In genomic region chr5:28318671-28319070, GRCm38 (mm10) we compare ENCODE assay signal across 7 mouse cellular contexts. TPM values are rescaled to one million over a fixed set of nuclear protein-coding genes. Genes with fewer than 3 reads are reported as not detected.
A peak's percentile ranks its signal among the peaks of the same experiment; 100 is the strongest.
DNase-seq lines count a peak whose midpoint lies in the region; ATAC-seq lines count a peak whose summit lies in the region.

No protein-coding gene starts in this region.

- ATAC-seq in lung, embryonic 16.5 days (ENCODE audit: low read depth), result no peak
- ATAC-seq in embryonic facial prominence, embryonic 14.5 days (ENCODE audit: low read depth), result no peak
- ATAC-seq in limb, embryonic 12.5 days (ENCODE audit: insufficient number of reproducible peaks, insufficient read depth, low FRiP score, low TSS enrichment, low read depth), result no peak
- ATAC-seq in stomach, embryonic 15.5 days (ENCODE audit: insufficient read depth, low FRiP score, low read depth), result no peak

- peak overlapping the region; percentile 28; the same call in 1 of the 2 replicates for H3K4me3 ChIP-seq in lung, embryonic 16.5 days (ENCODE audit: low read length)
- peak overlapping the region; percentile 98 for H3K4me3 ChIP-seq in embryonic facial prominence, embryonic 14.5 days (ENCODE audit: low read depth, low read length)
- H3K4me3 ChIP-seq in limb, embryonic 12.5 days (replicated peaks), result peak overlapping the region; percentile 96
- no peak overlapping the region; the same call in 1 of the 2 replicates for H3K4me3 ChIP-seq in stomach, embryonic 15.5 days (replicated peaks)

- peak overlapping the region; percentile 37; the same call in 1 of the 2 replicates for H3K9ac ChIP-seq in lung, embryonic 16.5 days (ENCODE audit: low read length)
- peak overlapping the region; percentile 99 for H3K9ac ChIP-seq in embryonic facial prominence, embryonic 14.5 days (ENCODE audit: low read depth, low read length)
- H3K9ac ChIP-seq in limb, embryonic 12.5 days (replicated peaks), result peak overlapping the region; percentile 40
- no peak overlapping the region for H3K9ac ChIP-seq in stomach, embryonic 15.5 days

- H3K4me2 ChIP-seq in lung, embryonic 16.5 days (ENCODE audit: low read depth, low read length), result peak overlapping the region; percentile 80
- peak overlapping the region; percentile 75 for H3K4me2 ChIP-seq in embryonic facial prominence, embryonic 14.5 days (ENCODE audit: low read depth, low read length)
- peak overlapping the region; percentile 68 for H3K4me2 ChIP-seq in limb, embryonic 12.5 days
- peak overlapping the region; percentile 56 for H3K4me2 ChIP-seq in stomach, embryonic 15.5 days

- H3K27ac ChIP-seq in lung, embryonic 16.5 days (ENCODE audit: low read length), result no peak overlapping the region
- H3K27ac ChIP-seq in embryonic facial prominence, embryonic 14.5 days (replicated peaks; ENCODE audit: low read depth, low read length), result no peak overlapping the region
- no peak overlapping the region for H3K27ac ChIP-seq in limb, embryonic 12.5 days
- no peak overlapping the region for H3K27ac ChIP-seq in stomach, embryonic 15.5 days

- no peak for DNase-seq in lung, adult 18-20 months
- no peak for DNase-seq in embryonic facial prominence, embryonic 14.5 days (ENCODE audit: low spot score)
- no peak for DNase-seq in left cerebral cortex, postnatal 10 days (ENCODE audit: extremely low spot score in 1 of 2, low spot score in 2 of 2)
- DNase-seq in thymus, postnatal 0 days (ENCODE audit: low spot score), result no peak

- H3K27me3 ChIP-seq in lung, embryonic 16.5 days (ENCODE audit: control insufficient read depth, insufficient read depth, low read depth, low read length), result no peaks in the 10 kb centered on the region
- H3K27me3 ChIP-seq in embryonic facial prominence, embryonic 14.5 days (replicated peaks; ENCODE audit: control insufficient read depth, insufficient read depth, low read length), result no peaks in the 10 kb centered on the region
- H3K27me3 ChIP-seq in limb, embryonic 12.5 days, result no peaks in the 10 kb centered on the region
- no peaks in the 10 kb centered on the region for H3K27me3 ChIP-seq in stomach, embryonic 15.5 days (replicated peaks)

- peaks cover 12% of the 10 kb centered on the region for H3K4me1 ChIP-seq in lung, embryonic 16.5 days (replicated peaks; ENCODE audit: control insufficient read depth, insufficient read depth, low read length)
- peaks cover 22% of the 10 kb centered on the region for H3K4me1 ChIP-seq in embryonic facial prominence, embryonic 14.5 days (ENCODE audit: control insufficient read depth, insufficient read depth, low read length)
- peaks cover 18% of the 10 kb centered on the region for H3K4me1 ChIP-seq in limb, embryonic 12.5 days (replicated peaks)
- peaks cover 5% of the 10 kb centered on the region; the same call in 1 of the 2 replicates for H3K4me1 ChIP-seq in stomach, embryonic 15.5 days

- no peaks in the 10 kb centered on the region for H3K36me3 ChIP-seq in lung, embryonic 16.5 days (ENCODE audit: control insufficient read depth, insufficient read depth, low read length)
- peaks cover 8% of the 10 kb centered on the region; the same call in 1 of the 2 replicates for H3K36me3 ChIP-seq in embryonic facial prominence, embryonic 14.5 days (ENCODE audit: control insufficient read depth, insufficient read depth, low read length)
- no peaks in the 10 kb centered on the region for H3K36me3 ChIP-seq in limb, embryonic 12.5 days
- no peaks in the 10 kb centered on the region for H3K36me3 ChIP-seq in stomach, embryonic 15.5 days

- intact Hi-C loops in left cerebral cortex, postnatal 10 days (cut with DNase I), result no loop called here

- H3K9me3 ChIP-seq in lung, embryonic 16.5 days (ENCODE audit: control insufficient read depth, low read length), result no peaks in the 10 kb centered on the region
- H3K9me3 ChIP-seq in embryonic facial prominence, embryonic 14.5 days (ENCODE audit: control insufficient read depth, low read length), result no peaks in the 10 kb centered on the region
- H3K9me3 ChIP-seq in limb, embryonic 12.5 days, result no peaks in the 10 kb centered on the region
- H3K9me3 ChIP-seq in stomach, embryonic 15.5 days, result no peaks in the 10 kb centered on the region

- WGBS in lung, embryonic 16.5 days, result 60% methylated on average over 2 of the region's 2 CpGs
- 63% methylated on average over 2 of the region's 2 CpGs for WGBS in embryonic facial prominence, embryonic 14.5 days
- WGBS in limb, embryonic 12.5 days, result 71% methylated on average over 2 of the region's 2 CpGs
- WGBS in stomach, embryonic 15.5 days, result 59% methylated on average over 2 of the region's 2 CpGs

RNA-seq across cellular contexts. Expression of gene Rbm33, which starts 1.8 kb away (rescaled TPM):
- polyA plus RNA-seq in lung, embryonic 16.5 days (2015; fragmentation: Nextera tagmentation; extraction: Ambion mirVana), result 11.1 and 12.1 TPM in 2 replicates
- 15.0 and 15.7 TPM in 2 replicates for polyA plus RNA-seq in embryonic facial prominence, embryonic 14.5 days (2014; fragmentation: Nextera tagmentation; extraction: Ambion mirVana)
- polyA plus RNA-seq in limb, embryonic 12.5 days (2016; fragmentation: Nextera tagmentation; extraction: Ambion mirVana), result 16.0 and 18.1 TPM in 2 replicates
- 11.6 and 12.1 TPM in 2 replicates for polyA plus RNA-seq in stomach, embryonic 15.5 days (2015; fragmentation: Nextera tagmentation; extraction: Ambion mirVana)
- total RNA-seq in left cerebral cortex, postnatal 10 days (2021), result 10 to 100 TPM; 59.7 to 63.2 TPM
- polyA plus RNA-seq in thymus, postnatal 0 days (2015; fragmentation: Nextera tagmentation; extraction: Ambion mirVana), result 9.0 and 12.5 TPM in 2 replicates
